Mouse (Mus musculus) neural tube, embryonic 12.5 days (tissue): Measurements from ENCODE around the gene Scrg1. TPM values are rescaled to one million over a fixed set of nuclear protein-coding genes. Genes with fewer than 3 reads are reported as not detected.
"Not testable (repeated sequence)": the region's sequence is repeated elsewhere in the genome, so short reads cannot be mapped to it uniquely, and the experiment has no call there.

Experiments
- ATAC-seq: fragments of 200-750 bp; cut with Nextera tagmentation; 2 replicates; pipeline ENCODE4 v1.8.0; 2017; ENCODE audit warnings: low read depth, mild to moderate bottlenecking, moderate TSS enrichment, moderate library complexity; ENCODE audit not compliant: low FRiP score
- H3K27ac ChIP-seq: fragments of 300-500 bp; sonication (generic); 2 replicates; pipeline ENCODE4 v1.5.1; 2016
- H3K27me3 ChIP-seq: fragments of 300-500 bp; sonication (generic); replicated peaks from 2 replicates; pipeline ENCODE4 v1.6.1; 2016; ENCODE audit warnings: mild to moderate bottlenecking
- H3K36me3 ChIP-seq: fragments of 300-500 bp; sonication (generic); 2 replicates; pipeline ENCODE4 v1.6.1; 2016; ENCODE audit warnings: mild to moderate bottlenecking
- H3K4me1 ChIP-seq: fragments of 300-500 bp; sonication (generic); 2 replicates; pipeline ENCODE4 v1.6.1; 2016
- H3K4me2 ChIP-seq: fragments of 300-500 bp; sonication (generic); replicated peaks from 2 replicates; pipeline ENCODE4 v1.6.1; 2016; ENCODE audit warnings: mild to moderate bottlenecking
- H3K4me3 ChIP-seq: fragments of 300-500 bp; sonication (generic); 2 replicates; pipeline ENCODE4 v1.5.1; 2016
- H3K9ac ChIP-seq: fragments of 300-500 bp; sonication (generic); 2 replicates; pipeline ENCODE4 v1.6.1; 2016; ENCODE audit warnings: mild to moderate bottlenecking
- H3K9me3 ChIP-seq: fragments of 300-500 bp; sonication (generic); 2 replicates; pipeline ENCODE4 v1.6.1; 2016; ENCODE audit warnings: mild to moderate bottlenecking
- WGBS: fragments of 180-500 bp; shearing (Covaris S2); methylation state at CpG from one replicate; pipeline ENCODE4 v1.1.7; 2016; 5-methylcytosine and 5-hydroxymethylcytosine counted together
- polyA plus RNA-seq: library from polyadenylated mRNA; unstranded; fragments of >200 nt; fragmentation: Nextera tagmentation; extraction: Ambion mirVana; gene quantifications from 2 replicates; pipeline ENCODE4 v1.2.1, GENCODE M21; 2016

The Scrg1 gene
- polyA plus RNA-seq, result 2.0 and 2.1 TPM in 2 replicates

DNA sequence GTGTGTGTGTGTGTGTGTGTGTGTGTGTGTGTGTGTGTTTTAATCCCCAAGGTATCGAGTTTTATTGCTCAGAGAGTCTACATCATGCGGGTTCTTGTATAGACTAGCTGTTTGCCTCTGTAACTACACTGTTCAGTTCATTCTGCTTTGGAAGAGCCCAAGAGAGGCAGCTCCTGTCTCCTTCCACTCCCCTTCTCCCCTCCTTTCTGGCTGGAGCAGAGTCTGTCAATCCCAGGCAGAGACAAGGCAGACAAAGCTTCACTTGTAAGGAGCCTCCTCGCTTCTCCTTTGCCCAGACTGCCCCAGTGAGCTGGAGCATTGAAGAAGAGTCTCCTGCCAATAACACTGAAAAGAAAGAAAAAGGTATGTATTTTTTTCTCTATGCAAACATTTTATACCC lies at the start of gene Scrg1:
Scrg1 (plus strand) TSS at position 159 of the 400 bp plus-strand sequence.
- 78% methylated on average over 3 of the region's 3 CpGs for WGBS

DNA sequence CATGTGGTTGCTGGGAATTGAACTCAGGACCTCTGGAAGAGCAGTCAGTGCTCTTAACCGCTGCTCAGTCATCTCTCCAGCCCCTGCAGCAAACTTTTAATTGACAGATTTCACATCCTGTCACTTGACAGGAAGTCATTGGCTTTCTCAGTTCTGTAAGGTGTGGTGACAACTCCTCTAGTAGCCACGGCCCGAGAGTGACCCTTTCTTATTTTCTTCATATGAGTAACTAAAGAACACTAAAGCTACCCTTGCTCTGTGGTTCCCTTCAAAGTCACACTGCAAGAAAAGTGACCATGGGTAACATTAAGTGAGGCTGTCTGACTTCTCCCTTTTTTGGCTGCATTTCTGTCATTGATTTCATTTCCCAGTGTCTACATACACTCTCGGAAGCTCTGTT lies 49.4 kb upstream of the Scrg1 start:
- no peak overlapping the region for H3K4me3 ChIP-seq
- 85% methylated on average over 4 of the region's 4 CpGs for WGBS
- H3K4me2 ChIP-seq, result no peak overlapping the region
- no peaks in the 10 kb centered on the region for H3K9me3 ChIP-seq
- H3K36me3 ChIP-seq, result no peaks in the 10 kb centered on the region
- no peak for ATAC-seq
- H3K27ac ChIP-seq, result no peak overlapping the region
- H3K9ac ChIP-seq, result no peak overlapping the region
- peaks cover 16% of the 10 kb centered on the region for H3K27me3 ChIP-seq
- peaks cover 10% of the 10 kb centered on the region; the same call in 1 of the 2 replicates for H3K4me1 ChIP-seq

More for the DNA sequence above, at the start of gene Scrg1:
- Histone ChIP-seq H3K4me2 (no peak within 1 kb of the TSS), H3K27me3 (no peaks in the 10 kb centered on the region), H3K36me3 (no peaks in the 10 kb centered on the region), H3K27ac (no peak within 1 kb of the TSS), H3K4me3 (no peak within 1 kb of the TSS), H3K9me3 (no peaks in the 10 kb centered on the region), H3K9ac (no peak within 1 kb of the TSS), H3K4me1 (no peaks in the 10 kb centered on the region)
- ATAC-seq, result no peak

- WGBS, result 33% methylated on average over 2 of the region's 2 CpGs
- ATAC-seq, result no peak
These were observed 46.4 kb upstream of the Scrg1 start for GRCm38 (mm10) chr8:57409333-57409732.

DNA sequence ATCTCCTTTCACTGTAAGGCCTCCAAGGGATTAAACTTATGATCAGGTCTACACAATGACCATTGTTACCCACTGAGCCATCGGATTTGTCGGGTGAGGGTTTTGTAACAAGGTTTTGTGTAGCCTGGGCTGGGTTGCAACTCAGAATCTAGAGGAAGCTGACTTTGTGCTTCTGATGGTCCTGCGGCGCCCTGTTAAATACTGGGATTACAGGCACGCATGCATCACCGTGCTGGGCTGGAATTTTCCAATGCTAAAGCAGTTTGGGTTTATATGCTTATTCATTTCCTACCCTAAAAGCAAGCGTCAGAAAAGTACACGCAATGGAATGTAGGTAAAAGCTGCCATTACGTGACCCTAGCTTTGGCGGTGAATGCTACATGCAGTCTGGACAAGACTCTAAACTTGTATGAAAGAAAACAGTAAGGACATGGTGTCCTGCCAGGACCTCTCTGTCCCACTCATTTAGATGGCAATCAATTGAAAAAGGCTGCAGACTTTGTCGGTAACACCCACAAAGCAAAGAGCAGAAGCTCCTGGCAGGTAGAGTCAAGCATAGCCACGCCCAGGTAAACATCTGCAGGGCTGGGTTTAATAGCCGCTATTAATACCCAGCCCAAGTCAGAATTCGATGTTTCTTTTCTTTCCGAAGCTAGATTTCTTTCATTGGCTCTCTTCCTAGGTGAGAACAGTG lies 45.8 kb upstream of the Scrg1 start:
- Histone ChIP-seq H3K4me3 (no peak overlapping the region), H3K27me3 (peaks cover 22% of the 10 kb centered on the region), H3K36me3 (no peaks in the 10 kb centered on the region), H3K4me1 (peaks cover 10% of the 10 kb centered on the region; the same call in 1 of the 2 replicates), H3K9me3 (no peaks in the 10 kb centered on the region), H3K27ac (no peak overlapping the region), H3K4me2 (peak overlapping the region; percentile 47), H3K9ac (no peak overlapping the region)
- 23% methylated on average over 15 of the region's 15 CpGs for WGBS
- no peak for ATAC-seq

More at GRCm38 (mm10) chr8:57409333-57409732, 46.4 kb upstream of the Scrg1 start:
- Histone ChIP-seq H3K9ac (no peak overlapping the region), H3K4me3 (no peak overlapping the region), H3K27me3 (peaks cover 22% of the 10 kb centered on the region), H3K9me3 (no peaks in the 10 kb centered on the region), H3K36me3 (no peaks in the 10 kb centered on the region), H3K4me1 (peaks cover 10% of the 10 kb centered on the region; the same call in 1 of the 2 replicates), H3K27ac (no peak overlapping the region), H3K4me2 (no peak overlapping the region)

GRCm38 (mm10) chr8:57410473-57410863 lies 45.3 kb upstream of the Scrg1 start:
- peak; percentile 79 for ATAC-seq
- H3K4me3 ChIP-seq, result 0 out of 2 replicates have a peak overlapping the region, but pooled peaks have one; percentile 1
- WGBS, result 3% methylated on average over 16 of the region's 16 CpGs

DNA sequence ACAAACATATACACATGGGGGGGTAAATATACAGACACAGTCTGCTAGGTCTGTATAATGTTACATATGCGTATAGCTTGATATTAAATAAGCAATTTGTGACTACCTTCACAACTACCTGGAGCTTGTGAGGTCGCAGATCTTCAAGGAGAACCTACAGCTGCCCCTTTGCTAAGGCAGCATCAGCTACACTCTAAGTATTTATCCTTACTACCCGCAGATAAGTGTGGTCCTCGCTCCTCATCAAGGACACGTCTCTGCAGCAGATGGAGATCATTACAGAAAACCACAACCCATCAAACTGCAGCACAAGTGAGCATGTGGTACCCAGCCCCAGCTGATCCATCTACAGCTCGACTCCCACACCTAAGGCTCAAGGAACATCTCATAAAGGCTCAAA lies 44.4 kb upstream of the Scrg1 start:
- Histone ChIP-seq H3K27ac (no peak overlapping the region), H3K4me2 (no peak overlapping the region), H3K4me3 (no peak overlapping the region), H3K27me3 (peaks cover 22% of the 10 kb centered on the region), H3K9ac (no peak overlapping the region), H3K4me1 (0 out of 2 replicates have a peak, but pooled peaks cover 5% of the 10 kb centered on the region), H3K36me3 (no peaks in the 10 kb centered on the region), H3K9me3 (no peaks in the 10 kb centered on the region)
- ATAC-seq, result no peak
- 79% methylated on average over 6 of the region's 6 CpGs for WGBS

More at GRCm38 (mm10) chr8:57410473-57410863, 45.3 kb upstream of the Scrg1 start:
- H3K9ac ChIP-seq, result no peak overlapping the region
- H3K9me3 ChIP-seq, result no peaks in the 10 kb centered on the region
- no peaks in the 10 kb centered on the region for H3K36me3 ChIP-seq
- peak overlapping the region; percentile 47 for H3K4me2 ChIP-seq
- H3K27ac ChIP-seq, result no peak overlapping the region
- H3K27me3 ChIP-seq, result peaks cover 22% of the 10 kb centered on the region
- H3K4me1 ChIP-seq, result peaks cover 6% of the 10 kb centered on the region; the same call in 1 of the 2 replicates

- no peaks in the 10 kb centered on the region for H3K36me3 ChIP-seq
- no peaks in the 10 kb centered on the region for H3K9me3 ChIP-seq
- H3K9ac ChIP-seq, result no peak overlapping the region
- H3K4me1 ChIP-seq, result no peaks in the 10 kb centered on the region
- ATAC-seq, result no peak
- H3K4me3 ChIP-seq, result no peak overlapping the region
- WGBS, result 94% methylated on average over 5 of the region's 5 CpGs
- H3K4me2 ChIP-seq, result no peak overlapping the region
- no peak overlapping the region for H3K27ac ChIP-seq
- 0 out of 2 replicates have a peak, but pooled peaks cover 1% of the 10 kb centered on the region for H3K27me3 ChIP-seq
These were observed 38.9 kb upstream of the Scrg1 start for GRCm38 (mm10) chr8:57416827-57417226.

DNA sequence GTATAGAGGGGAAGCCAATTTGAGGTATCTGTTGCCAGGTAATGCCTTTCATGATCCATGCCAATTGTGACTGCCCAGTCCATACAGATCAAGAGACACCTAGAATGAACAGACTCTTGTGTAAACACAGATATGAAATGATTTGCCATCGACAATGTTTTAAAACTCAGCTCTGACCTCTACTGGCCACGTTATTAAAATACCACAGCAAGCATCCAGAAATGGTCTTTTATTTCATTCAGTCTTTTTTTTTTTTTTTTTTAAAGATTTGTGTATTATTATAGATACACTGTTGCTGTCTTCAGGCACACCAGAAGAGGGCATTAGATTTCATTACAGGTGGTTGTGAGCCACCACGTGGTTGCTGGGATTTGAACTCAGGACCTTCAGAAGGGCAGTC lies 29.6 kb upstream of the Scrg1 start:
- H3K4me1 ChIP-seq, result no peaks in the 10 kb centered on the region
- H3K27me3 ChIP-seq, result no peaks in the 10 kb centered on the region
- no peak overlapping the region for H3K27ac ChIP-seq
- no peaks in the 10 kb centered on the region for H3K9me3 ChIP-seq
- 21% methylated on average over 3 of the region's 3 CpGs for WGBS
- ATAC-seq, result no peak
- H3K4me3 ChIP-seq, result no peak overlapping the region
- H3K4me2 ChIP-seq, result no peak overlapping the region
- no peak overlapping the region for H3K9ac ChIP-seq
- no peaks in the 10 kb centered on the region for H3K36me3 ChIP-seq

DNA sequence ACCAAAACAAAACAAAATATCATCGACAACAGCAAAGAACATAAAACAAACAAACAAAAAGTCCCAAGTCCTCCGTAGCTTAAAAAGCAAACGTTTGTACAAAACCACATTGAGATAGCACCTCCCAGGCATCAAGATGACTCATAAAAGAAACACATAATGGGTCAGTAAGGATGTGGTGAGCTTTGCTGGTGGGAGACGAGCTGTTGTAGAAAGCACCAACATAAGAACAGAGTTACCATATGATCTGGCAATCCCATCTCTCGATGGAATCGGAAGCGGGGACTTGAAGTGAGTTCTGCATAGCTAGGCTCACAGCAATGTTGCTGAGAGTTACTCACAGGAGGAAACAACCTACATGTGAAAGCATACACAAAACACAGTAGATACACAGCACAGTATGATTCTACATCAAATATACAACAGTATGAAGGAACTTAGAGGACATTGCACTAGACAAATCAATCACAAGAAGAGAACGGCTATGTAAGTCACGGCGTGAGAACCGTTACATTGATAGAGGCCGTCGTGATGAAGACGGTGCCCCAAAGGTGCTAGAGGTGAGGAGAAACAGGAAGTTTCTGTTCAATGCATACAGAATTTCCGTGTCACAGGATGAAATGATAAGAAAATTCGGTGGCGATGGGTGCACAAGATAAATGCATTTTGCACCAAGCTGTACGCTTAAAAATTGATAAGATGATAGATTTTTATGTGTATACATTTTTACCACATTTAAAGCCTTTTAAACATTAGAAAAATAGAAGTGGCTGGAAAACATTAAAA lies 27.9 kb upstream of the Scrg1 start:
- 78% methylated on average over 18 of the region's 18 CpGs for WGBS

DNA sequence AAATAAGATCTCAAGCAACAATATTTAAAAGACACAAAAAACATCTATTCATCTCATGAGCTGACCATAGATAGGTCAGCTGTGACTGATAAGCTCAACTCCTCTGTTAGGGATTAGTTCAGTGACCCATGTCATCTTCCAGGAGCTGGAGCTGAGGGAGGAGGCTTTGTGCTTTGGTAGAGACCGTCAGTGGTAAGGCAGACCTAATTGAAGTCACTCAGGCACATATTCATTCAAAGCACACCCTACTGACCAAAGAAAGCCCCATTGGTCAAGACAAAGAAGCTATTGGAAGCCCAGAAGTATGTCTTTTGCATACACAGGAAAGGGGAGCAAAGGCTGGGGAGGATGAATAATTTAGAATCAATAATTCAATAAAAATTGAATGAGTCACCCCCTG lies 27.2 kb upstream of the Scrg1 start:
- Histone ChIP-seq H3K9me3 (no peaks in the 10 kb centered on the region), H3K9ac (no peak overlapping the region), H3K27me3 (no peaks in the 10 kb centered on the region), H3K4me3 (no peak overlapping the region), H3K36me3 (no peaks in the 10 kb centered on the region), H3K4me2 (no peak overlapping the region), H3K4me1 (no peaks in the 10 kb centered on the region), H3K27ac (no peak overlapping the region)
- 0 out of 2 replicates have a peak, but pooled peaks have one; percentile 39 for ATAC-seq
- WGBS, result 3% methylated on average over 1 of the region's 1 CpGs

More for the DNA sequence above, 27.9 kb upstream of the Scrg1 start:
- Histone ChIP-seq H3K9ac (no peak overlapping the region), H3K27me3 (no peaks in the 10 kb centered on the region), H3K36me3 (no peaks in the 10 kb centered on the region), H3K4me2 (no peak overlapping the region), H3K4me1 (no peaks in the 10 kb centered on the region), H3K9me3 (no peaks in the 10 kb centered on the region), H3K27ac (no peak overlapping the region), H3K4me3 (no peak overlapping the region)
- no peak for ATAC-seq

- ATAC-seq, result 0 out of 2 replicates have a peak, but pooled peaks have one; percentile 27
- H3K4me3 ChIP-seq, result no peak overlapping the region
- WGBS, result 39% methylated on average over 18 of the region's 18 CpGs
- H3K9ac ChIP-seq, result no peak overlapping the region
- no peak overlapping the region for H3K4me2 ChIP-seq
- H3K27ac ChIP-seq, result no peak overlapping the region
- no peaks in the 10 kb centered on the region for H3K9me3 ChIP-seq
- H3K36me3 ChIP-seq, result no peaks in the 10 kb centered on the region
- no peaks in the 10 kb centered on the region for H3K4me1 ChIP-seq
- H3K27me3 ChIP-seq, result no peaks in the 10 kb centered on the region
These were observed 26.4 kb upstream of the Scrg1 start for GRCm38 (mm10) chr8:57429166-57429887.

GRCm38 (mm10) chr8:57429888-57430274 lies 25.8 kb upstream of the Scrg1 start:
- H3K9me3 ChIP-seq, H3K36me3 ChIP-seq, H3K27ac ChIP-seq, ATAC-seq, H3K4me2 ChIP-seq, H3K4me3 ChIP-seq, H3K27me3 ChIP-seq, H3K4me1 ChIP-seq, H3K9ac ChIP-seq: not testable (repeated sequence)
- 70% methylated on average over 5 of the region's 5 CpGs for WGBS
